Mouse (Mus musculus) frontal cortex, postnatal 10 days (tissue): ENCODE measurements around the gene Pola1.
A peak's percentile ranks its signal among the peaks of the same experiment; 100 is the strongest.

Experiments used
- DNase-seq, 2 experiments: peaks; one replicate each; pipeline ENCODE4 v3.0.0; 2022; ENCODE audit warnings: low spot score in 2 of 2, mixed read lengths in 1 of 2

Pola1 gene

GRCm38 (mm10) chrX:93631657-93632449, at the start of gene Pola1:
Pola1 (minus strand) TSS chrX:93632155.
- DNase-seq, result peak; percentile 79

DNA sequence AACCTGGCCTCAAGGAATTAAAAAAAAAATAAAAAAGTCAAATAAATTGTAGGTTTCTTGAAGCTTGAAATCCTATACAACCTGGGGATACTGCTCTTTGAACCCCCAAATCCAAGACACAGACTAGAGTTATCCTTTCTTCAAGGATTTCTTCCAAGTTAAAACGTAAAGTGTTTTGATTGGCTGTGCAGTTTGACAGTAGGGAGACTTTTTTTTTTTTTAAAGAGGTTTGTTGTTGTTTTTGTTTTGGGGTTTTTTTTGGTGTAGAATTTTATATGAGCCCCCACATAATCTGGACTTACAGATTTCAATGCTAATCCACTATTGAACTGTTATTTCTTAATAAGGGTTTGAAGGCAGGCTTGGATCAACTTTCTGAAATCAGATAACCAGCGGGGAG, 44.3 kb upstream of the Pola1 start:
- DNase-seq, result no peak

DNA sequence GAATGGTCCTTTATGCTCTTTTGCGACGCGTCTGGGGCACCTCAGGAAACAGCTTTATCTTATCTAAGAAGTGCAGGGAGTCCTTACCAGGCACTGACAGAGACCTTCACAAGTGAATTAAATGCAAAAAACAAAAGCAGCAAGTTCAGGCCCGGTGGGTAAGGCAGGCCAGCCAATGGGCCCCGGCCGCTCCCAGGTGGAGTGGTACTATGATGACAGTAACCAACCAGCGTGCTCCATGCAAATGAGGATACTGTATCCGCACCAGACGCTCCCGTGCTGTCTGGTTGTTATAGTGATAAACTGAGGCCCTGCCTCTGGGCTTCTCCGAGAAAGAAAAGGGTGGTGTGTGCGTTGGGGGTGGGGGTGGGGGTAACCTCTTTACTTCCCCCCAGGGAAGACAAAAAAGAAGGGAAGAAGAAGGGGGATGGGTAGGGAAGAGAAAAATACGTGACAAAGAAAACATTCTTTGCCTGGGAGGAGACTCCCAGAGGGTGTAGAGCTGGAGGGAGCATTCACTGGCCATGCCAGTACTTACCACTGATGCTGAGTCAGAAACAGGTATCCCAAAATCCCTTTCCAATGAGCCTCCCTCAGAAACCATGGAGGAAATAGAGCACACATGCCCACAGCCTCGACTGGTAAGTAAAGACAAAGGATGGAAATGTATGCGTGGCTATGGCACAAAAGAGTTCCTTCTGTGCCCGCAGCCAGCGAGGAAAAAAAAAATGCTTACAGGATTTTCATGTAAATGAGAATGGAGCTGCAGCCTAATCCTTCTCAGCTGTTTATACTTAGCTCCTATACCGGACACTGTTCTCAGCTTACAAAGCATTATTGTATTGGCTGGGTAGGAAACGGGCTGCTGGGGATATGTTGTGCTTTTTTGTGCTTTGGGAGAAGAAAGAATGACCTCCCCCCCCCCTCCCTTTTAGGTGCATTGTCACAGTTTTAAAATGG, 43.2 kb upstream of the Pola1 start:
- peak; percentile 56 to 61 for DNase-seq

- DNase-seq, result no peak
Observed at GRCm38 (mm10) chrX:93674432-93674831, 42.5 kb upstream of the Pola1 start.

GRCm38 (mm10) chrX:93664787-93665186, 32.8 kb upstream of the Pola1 start:
- DNase-seq, result no peak

- no peak for DNase-seq
Observed at GRCm38 (mm10) chrX:93663919-93664586, 32.1 kb upstream of the Pola1 start.

GRCm38 (mm10) chrX:93655153-93655552, 23.2 kb upstream of the Pola1 start:
- no peak for DNase-seq

- no peak for DNase-seq
Observed at GRCm38 (mm10) chrX:93654218-93655002, 22.5 kb upstream of the Pola1 start, which contains the start of gene Pcyt1b. Pcyt1b (plus strand) TSS chrX:93654863.

DNA sequence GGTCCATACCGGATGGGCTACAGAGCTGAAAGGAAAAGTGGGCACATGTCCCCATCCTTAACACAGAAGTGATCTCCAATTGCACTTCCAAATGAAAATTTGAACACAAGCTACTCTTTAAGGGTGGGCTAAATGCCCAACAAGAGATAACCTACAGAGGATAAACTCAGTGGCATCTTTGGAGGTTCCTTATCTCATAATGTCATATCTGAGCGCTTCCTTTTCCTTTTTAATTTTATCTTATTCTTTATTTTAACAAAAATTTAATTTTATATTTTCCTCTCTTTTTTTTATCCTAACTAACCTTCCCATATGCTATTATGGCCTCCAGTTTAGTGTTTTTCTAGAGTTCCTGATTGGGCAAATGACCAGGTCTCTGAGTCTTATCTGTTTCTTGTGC, 18.8 kb upstream of the Pola1 start:
- no peak for DNase-seq

DNA sequence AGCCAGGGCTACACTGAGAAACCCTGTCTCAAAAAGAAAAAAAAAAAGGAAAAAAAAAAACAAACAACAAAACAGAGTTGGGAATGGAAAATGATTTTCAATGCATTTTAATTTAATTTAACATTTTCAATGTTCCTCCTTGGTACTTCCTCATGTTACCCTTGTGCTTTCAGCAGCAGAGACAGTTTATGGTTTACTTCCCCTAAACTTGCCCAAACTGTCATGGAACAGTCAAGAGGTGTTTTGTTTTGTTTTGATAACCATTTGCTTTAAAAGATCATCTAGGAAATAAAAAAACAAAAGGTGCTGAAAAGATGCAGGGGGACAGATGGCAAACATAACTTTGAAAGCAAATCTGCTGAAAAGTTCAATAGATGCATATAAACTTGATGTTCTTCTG, 12.1 kb upstream of the Pola1 start:
- DNase-seq, result no peak

DNA sequence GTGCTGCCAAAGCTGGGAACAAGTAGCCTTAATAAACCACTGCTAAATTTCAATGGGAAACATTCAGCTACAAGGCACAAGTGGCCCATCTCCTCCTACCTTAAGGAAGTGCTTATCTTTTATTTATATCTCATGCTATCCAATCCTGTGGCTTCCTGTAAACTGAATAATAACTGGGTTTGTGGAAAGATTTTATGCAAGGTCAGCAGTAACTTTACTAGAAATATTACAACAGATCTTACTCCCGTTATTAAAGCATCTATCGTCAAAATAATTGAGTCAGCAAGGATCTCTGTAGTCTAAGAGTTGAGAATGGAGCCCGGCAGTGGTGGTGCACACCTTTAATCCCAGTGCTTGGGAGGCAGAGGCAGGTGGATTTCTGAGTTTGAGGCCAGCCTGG, 11.6 kb upstream of the Pola1 start:
- DNase-seq, result no peak

- no peak for DNase-seq
Observed at GRCm38 (mm10) chrX:93634861-93635375, 3.0 kb upstream of the Pola1 start.

DNA sequence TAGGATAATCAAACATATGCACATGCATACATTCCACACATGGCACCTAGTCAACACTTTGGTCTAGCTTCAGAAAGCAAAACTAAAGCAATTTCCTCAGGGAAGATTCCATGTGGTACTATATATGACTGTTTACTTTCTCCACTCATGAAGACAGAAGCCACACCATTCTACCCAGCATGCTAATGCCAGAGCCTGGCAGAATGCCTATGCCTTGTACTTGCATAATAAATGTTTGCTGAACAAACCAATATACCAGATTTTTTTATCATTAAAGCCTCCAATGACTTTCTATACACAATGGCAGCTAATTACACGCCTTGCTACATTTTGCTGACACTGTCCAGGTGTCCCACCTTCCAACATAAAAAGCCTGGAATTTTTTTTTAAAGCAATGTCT, 1.7 kb downstream of the Pola1 start:
- DNase-seq, result no peak

- DNase-seq, result no peak
Observed at GRCm38 (mm10) chrX:93602214-93602613, 29.7 kb downstream of the Pola1 start.

DNA sequence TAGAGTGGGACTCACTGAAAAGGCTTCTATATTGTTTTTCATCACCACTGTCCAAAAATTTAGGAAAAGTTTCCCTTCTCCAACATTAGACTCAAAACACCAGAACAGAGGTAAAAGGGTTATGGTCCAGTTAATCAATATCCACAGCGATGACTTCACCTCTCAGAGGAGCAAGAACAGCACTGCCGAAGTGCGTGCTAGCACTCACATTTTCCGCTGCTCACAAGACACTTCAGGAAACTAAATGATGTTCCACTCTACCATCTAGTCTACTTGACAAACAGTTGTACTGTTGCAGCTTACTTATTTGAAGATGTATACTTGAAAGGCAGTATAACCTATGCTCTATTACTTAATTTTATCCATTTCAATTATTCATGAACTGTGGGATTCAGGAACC, 37.7 kb downstream of the Pola1 start:
- no peak for DNase-seq

DNA sequence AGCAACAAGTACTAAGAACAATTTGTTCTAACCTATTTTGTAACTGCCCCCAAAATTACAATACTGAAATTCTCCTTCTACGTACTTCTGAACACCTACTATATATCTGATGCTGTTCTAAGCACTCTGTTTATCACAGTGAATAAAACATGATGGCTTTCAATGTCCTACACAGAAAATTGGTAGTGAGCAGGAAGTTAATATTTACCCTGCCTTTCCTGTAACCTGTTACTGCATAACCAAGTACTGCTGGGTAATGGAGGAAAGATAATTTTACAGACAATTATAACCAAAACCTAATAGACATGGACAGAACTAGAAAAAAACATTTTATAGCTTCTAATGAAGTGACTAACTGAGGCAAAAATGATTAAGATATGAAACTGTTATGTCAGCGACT, 51.0 kb downstream of the Pola1 start:
- no peak for DNase-seq

GRCm38 (mm10) chrX:93557171-93557570, 74.8 kb downstream of the Pola1 start:
- no peak for DNase-seq

GRCm38 (mm10) chrX:93539779-93540178, 92.2 kb downstream of the Pola1 start:
- no peak for DNase-seq

GRCm38 (mm10) chrX:93502865-93503353, 129.0 kb downstream of the Pola1 start:
- no peak for DNase-seq

DNA sequence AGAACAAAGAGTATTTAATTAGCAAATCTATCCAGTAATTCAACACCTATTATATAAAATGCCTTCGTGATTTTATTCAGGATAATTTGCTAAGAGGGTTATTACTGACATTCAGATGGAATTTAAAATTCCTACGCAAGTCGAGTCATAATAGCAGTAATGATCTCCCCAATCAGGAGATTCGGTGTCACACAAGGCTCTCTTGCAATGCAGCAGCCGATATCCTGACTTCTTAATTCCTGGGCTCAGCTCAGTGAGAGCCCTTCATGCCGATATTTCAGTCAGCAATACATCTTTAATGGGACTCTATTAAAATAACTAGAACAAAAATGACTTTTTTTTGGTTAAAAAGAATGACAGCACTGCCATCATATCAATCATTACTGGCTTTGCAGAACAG, 134.4 kb downstream of the Pola1 start:
- DNase-seq, result no peak

- DNase-seq, result no peak
Observed at GRCm38 (mm10) chrX:93465711-93466110, 166.2 kb downstream of the Pola1 start.
